Mouse (Mus musculus) T-helper 2 cell (primary cell): ENCODE data around the gene Srsf1.

ENCODE experiments used
- in situ Hi-C: fragments of 300-600 bp; cut with MboI, MseI; formaldehyde crosslinking; loops from one replicate; pipeline ENCODE4 v1.15.1; 2025; ENCODE audit warnings: high pct_unique_total_duplicates

Gene Srsf1

DNA sequence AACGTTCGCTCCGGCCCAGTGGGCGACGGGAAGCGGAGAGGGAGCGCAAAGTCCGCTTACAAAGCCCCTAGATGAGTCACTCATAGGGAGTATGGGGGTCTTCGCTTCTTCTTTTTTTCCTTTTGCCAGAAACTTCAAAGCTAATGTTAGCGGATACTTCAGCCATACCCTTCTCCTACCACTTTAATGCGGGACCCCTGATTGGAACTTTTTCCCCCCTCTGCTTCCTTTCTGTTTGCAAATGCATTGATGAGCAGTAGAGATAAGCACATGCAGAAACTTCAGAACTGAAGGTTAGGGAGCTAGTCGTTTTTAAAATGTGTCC, 22.0 kb downstream of the Srsf1 start:
- in situ Hi-C loops = no loop called here

- in situ Hi-C loops = no loop called here
Measured at GRCm38 (mm10) chr11:88070392-88070791, 23.2 kb downstream of the Srsf1 start.

DNA sequence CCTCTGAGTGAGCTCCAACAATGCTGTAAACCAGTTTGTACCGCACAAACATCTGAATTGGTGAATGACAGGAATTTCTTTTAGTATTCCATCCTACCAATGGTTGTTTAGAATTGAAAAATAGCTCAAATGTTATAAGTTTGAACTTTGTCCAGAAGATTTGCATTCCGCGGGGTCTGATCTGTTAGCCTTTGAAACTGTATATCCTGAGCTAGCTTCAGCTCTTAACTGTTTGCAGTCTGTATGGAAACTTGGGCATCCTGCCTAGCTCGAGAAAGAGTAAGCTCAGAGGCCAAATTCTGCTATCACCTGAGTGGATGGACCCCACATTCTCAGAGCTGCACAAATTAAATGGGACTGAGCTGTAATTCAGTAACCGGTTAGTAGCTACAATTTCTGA, 23.9 kb downstream of the Srsf1 start:
- in situ Hi-C loops = no loop called here

- in situ Hi-C loops = no loop called here
Measured at GRCm38 (mm10) chr11:88073343-88073875, 26.2 kb downstream of the Srsf1 start.

- in situ Hi-C loops = no loop called here
Measured at GRCm38 (mm10) chr11:88075701-88076100, 28.5 kb downstream of the Srsf1 start.

DNA sequence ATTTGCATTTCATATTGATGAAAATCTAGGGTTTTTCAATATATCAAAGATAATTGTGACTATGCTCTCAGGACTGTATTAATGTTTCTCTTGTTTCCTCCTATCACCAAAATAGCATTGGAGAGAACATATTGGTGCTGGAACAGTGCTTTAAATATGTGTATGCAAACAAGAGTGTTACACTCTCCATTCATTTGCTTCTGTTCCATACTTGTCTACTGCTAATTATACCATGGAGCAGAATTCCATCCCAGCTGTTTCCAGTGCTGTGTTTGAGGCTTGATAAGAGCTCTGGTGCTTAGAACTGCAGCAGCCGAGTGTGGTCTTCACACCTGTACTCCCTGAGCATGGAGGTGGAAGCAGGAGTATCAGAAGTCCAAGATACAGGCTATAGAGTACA, 29.2 kb downstream of the Srsf1 start:
- in situ Hi-C loops = no loop called here

GRCm38 (mm10) chr11:88083699-88084098, 36.5 kb downstream of the Srsf1 start:
- in situ Hi-C loops = no loop called here

GRCm38 (mm10) chr11:88086737-88087627, 39.8 kb downstream of the Srsf1 start:
- in situ Hi-C loops = no loop called here

- in situ Hi-C loops = no loop called here
Measured at GRCm38 (mm10) chr11:88089150-88089549, 42.0 kb downstream of the Srsf1 start.

GRCm38 (mm10) chr11:88090293-88090692, 43.1 kb downstream of the Srsf1 start:
- in situ Hi-C loops = no loop called here

GRCm38 (mm10) chr11:88091949-88092348, 44.8 kb downstream of the Srsf1 start:
- in situ Hi-C loops = no loop called here

- in situ Hi-C loops = no loop called here
Measured at GRCm38 (mm10) chr11:88097173-88097572, 50.0 kb downstream of the Srsf1 start.

GRCm38 (mm10) chr11:88098021-88098729, 51.0 kb downstream of the Srsf1 start, which contains the start of gene Cuedc1:
Gene Cuedc1 (plus strand): TSS chr11:88098058.
- in situ Hi-C loops = no loop called here

- in situ Hi-C loops = no loop called here
Measured at GRCm38 (mm10) chr11:88098787-88099598, 51.8 kb downstream of the Srsf1 start.

DNA sequence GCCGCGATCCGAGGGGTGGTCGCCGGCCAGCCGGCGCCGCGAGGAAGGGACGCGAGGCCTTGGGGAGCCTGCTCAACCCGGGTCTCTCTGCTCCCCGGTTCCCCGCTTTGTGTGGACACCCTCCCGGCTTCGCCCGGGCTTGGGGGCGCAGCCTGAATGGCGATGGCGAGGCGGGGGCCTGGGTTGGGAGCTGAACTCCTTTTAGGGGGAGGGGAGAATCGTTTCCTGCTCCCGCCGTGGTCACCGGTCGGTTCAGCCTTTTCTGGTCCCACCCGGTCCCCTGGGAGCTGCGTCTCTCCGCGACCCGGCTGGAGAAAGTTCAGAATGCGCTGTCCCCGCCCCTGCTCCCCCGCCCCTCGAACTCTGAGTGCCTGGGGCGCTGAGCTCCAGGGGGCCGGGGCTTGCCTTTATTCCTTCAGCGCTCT, 52.4 kb downstream of the Srsf1 start:
- in situ Hi-C loops = no loop called here

DNA sequence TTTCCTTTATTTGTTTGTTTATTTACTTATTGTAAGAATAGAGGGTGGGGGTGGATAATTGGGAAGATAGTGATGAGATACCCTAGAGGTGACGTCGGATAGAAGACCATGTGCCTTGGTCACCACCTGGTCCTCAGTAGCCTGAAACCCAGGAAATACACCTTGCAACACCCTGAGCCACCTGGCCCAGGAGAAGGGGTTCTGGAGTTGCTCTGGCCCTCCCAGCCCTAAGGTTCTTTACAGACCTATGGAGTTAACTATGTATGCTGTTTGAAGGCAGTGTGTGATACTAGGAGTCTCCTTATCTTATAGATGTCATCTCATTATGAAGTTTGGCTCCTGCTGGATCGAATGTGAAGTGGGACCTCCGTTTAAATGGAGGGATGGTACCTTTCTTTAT, 53.0 kb downstream of the Srsf1 start:
- in situ Hi-C loops = no loop called here
